In genomic region chr12:103513451-103513871, GRCm38 (mm10) we compare ENCODE assay signal across 13 mouse cellular contexts. TPM values are rescaled to one million over a fixed set of nuclear protein-coding genes. Genes with fewer than 3 reads are reported as not detected.
A peak's percentile ranks its signal among the peaks of the same experiment; 100 is the strongest.
DNase-seq lines count a peak whose midpoint lies in the region; ATAC-seq and TF ChIP-seq lines count a peak whose summit lies in the region.
"Had no signal": no experiment of that assay in that cellular context is flagged by ENCODE, and none has a peak within 500 bp of the region (broad histone marks: within the 10 kb centered on the region; RNA-seq: fewer than 3 reads in every experiment).

No protein-coding gene starts in this region.

- H3K9ac ChIP-seq in forebrain, postnatal 0 days = no peak overlapping the region
- no peak overlapping the region for H3K9ac ChIP-seq in midbrain, postnatal 0 days (replicated peaks; ENCODE audit: low read length, poor library complexity, severe bottlenecking)
- H3K9ac ChIP-seq in stomach, postnatal 0 days (ENCODE audit: low read length) = no peak overlapping the region
- H3K9ac ChIP-seq: embryonic facial prominence, embryonic 13.5 days; heart, embryonic 15.5 days; limb, embryonic 13.5 days had no signal

- H3K9me3 ChIP-seq in forebrain, postnatal 0 days (ENCODE audit: low read length) = no peaks in the 10 kb centered on the region
- no peaks in the 10 kb centered on the region for H3K9me3 ChIP-seq in midbrain, postnatal 0 days (ENCODE audit: low read length)
- H3K9me3 ChIP-seq in stomach, postnatal 0 days (ENCODE audit: control insufficient read depth, low read length) = no peaks in the 10 kb centered on the region
- H3K9me3 ChIP-seq: embryonic facial prominence, embryonic 13.5 days; heart, embryonic 15.5 days; limb, embryonic 13.5 days had no signal

- H3K36me3 ChIP-seq in forebrain, postnatal 0 days (ENCODE audit: insufficient read depth) = no peaks in the 10 kb centered on the region
- no peaks in the 10 kb centered on the region for H3K36me3 ChIP-seq in midbrain, postnatal 0 days (ENCODE audit: insufficient read depth, low read length)
- H3K36me3 ChIP-seq in stomach, postnatal 0 days (ENCODE audit: control insufficient read depth, insufficient read depth, low read length) = no peaks in the 10 kb centered on the region
- H3K36me3 ChIP-seq: embryonic facial prominence, embryonic 13.5 days; heart, embryonic 15.5 days; limb, embryonic 13.5 days had no signal

- TF ChIP-seq POLR2A in cortical plate, adult 2 months (IDR thresholded peaks at IDR 0.05; ENCODE audit: extremely low read depth, insufficient read depth, low read length) = no peak

- intact Hi-C loops in gastrocnemius, postnatal 36 days (cut with DNase I) = no loop called here

- H3K4me1 ChIP-seq in cortical plate, adult 2 months (ENCODE audit: control insufficient read depth, insufficient read depth, low read length) = peaks cover 5% of the 10 kb centered on the region
- H3K4me1 ChIP-seq in forebrain, postnatal 0 days (ENCODE audit: insufficient read depth) = peaks cover 6% of the 10 kb centered on the region; the same call in 1 of the 2 replicates
- H3K4me1 ChIP-seq in midbrain, postnatal 0 days (ENCODE audit: insufficient read depth, low read length) = peaks cover 8% of the 10 kb centered on the region; the same call in 1 of the 2 replicates
- H3K4me1 ChIP-seq in stomach, postnatal 0 days (replicated peaks; ENCODE audit: control insufficient read depth, insufficient read depth) = no peaks in the 10 kb centered on the region
- H3K4me1 ChIP-seq: embryonic facial prominence, embryonic 13.5 days; heart, embryonic 15.5 days; limb, embryonic 13.5 days had no signal

- WGBS in forebrain, postnatal 0 days = 5% methylated on average over 4 of the region's 4 CpGs
- 13% methylated on average over 4 of the region's 4 CpGs for WGBS in midbrain, postnatal 0 days
- WGBS in stomach, postnatal 0 days = 47% methylated on average over 4 of the region's 4 CpGs

- TF ChIP-seq CTCF in cortical plate, adult 2 months (IDR thresholded peaks at IDR 0.05; ENCODE audit: extremely low read depth, insufficient read depth, low read length) = no peak
- TF ChIP-seq CTCF in forebrain, postnatal 0 days (IDR thresholded peaks at IDR 0.05; ENCODE audit: low read depth) = peak; percentile 29; the same call in 1 of the 2 replicates
- TF ChIP-seq CTCF in midbrain, postnatal 0 days (IDR thresholded peaks at IDR 0.05) = peak; percentile 53
- no peak for TF ChIP-seq CTCF in stomach, postnatal 0 days (IDR thresholded peaks at IDR 0.05; ENCODE audit: low read depth)

- peak; percentile 70 for DNase-seq in forebrain, postnatal 0 days
- peak; percentile 66 to 75 for DNase-seq in layer of hippocampus, postnatal 14 days (ENCODE audit: low spot score in 2 of 2)
- DNase-seq in midbrain, postnatal 0 days (ENCODE audit: low spot score) = peak; percentile 82
- no peak for DNase-seq in stomach, postnatal 0 days (ENCODE audit: low spot score)
- no peak for DNase-seq in spleen, postnatal 36 days (ENCODE audit: low spot score in 2 of 2)
- DNase-seq in lung, postnatal 25 days (ENCODE audit: low spot score) = no peak
- DNase-seq in gastrocnemius, postnatal 36 days = no peak
- DNase-seq: adrenal gland, postnatal 10 days had no signal

- H3K4me2 ChIP-seq in forebrain, postnatal 0 days (ENCODE audit: low read depth) = no peak overlapping the region
- no peak overlapping the region for H3K4me2 ChIP-seq in midbrain, postnatal 0 days (ENCODE audit: low read depth, low read length, poor library complexity, severe bottlenecking)
- no peak overlapping the region for H3K4me2 ChIP-seq in stomach, postnatal 0 days (replicated peaks; ENCODE audit: low read depth)
- H3K4me2 ChIP-seq: embryonic facial prominence, embryonic 13.5 days; heart, embryonic 15.5 days; limb, embryonic 13.5 days had no signal

- no peak for TF ChIP-seq EP300 in stomach, postnatal 0 days (optimal IDR thresholded peaks at IDR 0.05)

- H3K4me3 ChIP-seq in cortical plate, adult 2 months (ENCODE audit: insufficient read depth, low read length) = no peak overlapping the region
- H3K4me3 ChIP-seq in forebrain, postnatal 0 days (ENCODE audit: low read depth, low read length) = no peak overlapping the region
- H3K4me3 ChIP-seq in midbrain, postnatal 0 days (ENCODE audit: low read depth, low read length) = no peak overlapping the region
- H3K4me3 ChIP-seq in stomach, postnatal 0 days (ENCODE audit: low read depth, low read length) = no peak overlapping the region
- H3K4me3 ChIP-seq: embryonic facial prominence, embryonic 13.5 days; heart, embryonic 15.5 days; limb, embryonic 13.5 days; megakaryocyte, embryonic 14.5 days had no signal

- no peaks in the 10 kb centered on the region; the same call in 1 of the 2 replicates for H3K27me3 ChIP-seq in forebrain, postnatal 0 days (ENCODE audit: insufficient read depth, low read length)
- no peaks in the 10 kb centered on the region for H3K27me3 ChIP-seq in midbrain, postnatal 0 days (ENCODE audit: insufficient read depth, low read length)
- no peaks in the 10 kb centered on the region for H3K27me3 ChIP-seq in stomach, postnatal 0 days (ENCODE audit: control insufficient read depth, insufficient read depth, low read length)
- H3K27me3 ChIP-seq: embryonic facial prominence, embryonic 13.5 days; heart, embryonic 15.5 days; limb, embryonic 13.5 days had no signal

- H3K27ac ChIP-seq in cortical plate, adult 2 months (ENCODE audit: insufficient read depth, low read length) = peak overlapping the region; percentile 72
- H3K27ac ChIP-seq in forebrain, postnatal 0 days (ENCODE audit: low read depth, low read length) = peak overlapping the region; percentile 23; the same call in 1 of the 2 replicates
- H3K27ac ChIP-seq in midbrain, postnatal 0 days (ENCODE audit: low read depth, low read length) = peak overlapping the region; percentile 43; the same call in 1 of the 2 replicates
- H3K27ac ChIP-seq in stomach, postnatal 0 days (replicated peaks) = no peak overlapping the region
- H3K27ac ChIP-seq: embryonic facial prominence, embryonic 13.5 days; heart, embryonic 15.5 days; limb, embryonic 13.5 days had no signal

- ATAC-seq in forebrain, postnatal 0 days = peak; percentile 95
- peak; percentile 93 for ATAC-seq in midbrain, postnatal 0 days (ENCODE audit: low FRiP score)
- no peak for ATAC-seq in stomach, postnatal 0 days (ENCODE audit: low FRiP score, low TSS enrichment)

RNA-seq across cellular contexts. Expression of gene Ppp4r4, which starts 18.6 kb away (rescaled TPM):
- 16.0 and 16.9 TPM in 2 replicates for polyA plus RNA-seq in cortical plate, adult 2 months (2012; rRNA removed)
- total RNA-seq in forebrain, postnatal 0 days (2014; rRNA removed) = 9.9 and 12.4 TPM in 2 replicates
- 1.6 and 3.4 TPM in 2 replicates for polyA plus RNA-seq in forebrain, postnatal 0 days (2015; fragmentation: Nextera tagmentation; extraction: Ambion mirVana)
- total RNA-seq in layer of hippocampus, postnatal 14 days (2021) = 10 to 100 TPM; 31.6 to 37.8 TPM
- total RNA-seq in midbrain, postnatal 0 days (2014; rRNA removed) = 8.4 and 12.6 TPM in 2 replicates
- polyA plus RNA-seq in midbrain, postnatal 0 days (2015; fragmentation: Nextera tagmentation; extraction: Ambion mirVana) = 3.2 and 3.3 TPM in 2 replicates
- polyA plus RNA-seq in stomach, postnatal 0 days (2015; fragmentation: Nextera tagmentation; extraction: Ambion mirVana) = 0.38 and 0.53 TPM in 2 replicates
- under 1 TPM; 0.15 to 0.25 TPM for total RNA-seq in gastrocnemius, postnatal 36 days (2021)

RNA-seq across cellular contexts. Expression of gene Ifi27l2b, which starts 56.4 kb away (rescaled TPM):
- polyA plus RNA-seq in cortical plate, adult 2 months (2012; rRNA removed) = 0.13 TPM in 1 of 2 replicates, not detected in the other
- not detected in 2 replicates for total RNA-seq in forebrain, postnatal 0 days (2014; rRNA removed)
- polyA plus RNA-seq in forebrain, postnatal 0 days (2015; fragmentation: Nextera tagmentation; extraction: Ambion mirVana) = not detected in 2 replicates
- not detected for total RNA-seq in layer of hippocampus, postnatal 14 days (2021)
- not detected in 2 replicates for total RNA-seq in midbrain, postnatal 0 days (2014; rRNA removed)
- not detected in 2 replicates for polyA plus RNA-seq in midbrain, postnatal 0 days (2015; fragmentation: Nextera tagmentation; extraction: Ambion mirVana)
- polyA plus RNA-seq in stomach, postnatal 0 days (2015; fragmentation: Nextera tagmentation; extraction: Ambion mirVana) = 17.3 and 19.4 TPM in 2 replicates
- not detected for total RNA-seq in gastrocnemius, postnatal 36 days (2021)
- total RNA-seq: adrenal gland, postnatal 10 days had no signal
- polyA plus RNA-seq: embryonic facial prominence, embryonic 13.5 days; limb, embryonic 13.5 days had no signal

Comparison
In these comparisons a context has a peak if more than half of its experiments do, and no peak if none do; other contexts are left out.
1. CTCF ChIP-seq: peak in forebrain, postnatal 0 days (single experiment) and midbrain, postnatal 0 days (single experiment); none in cortical plate, adult 2 months (single experiment) and stomach, postnatal 0 days (single experiment).
2. DNase-seq: peak in forebrain, postnatal 0 days (single experiment), layer of hippocampus, postnatal 14 days (2 of 2) and midbrain, postnatal 0 days (single experiment); none in stomach, postnatal 0 days (single experiment), spleen, postnatal 36 days (0 of 2), lung, postnatal 25 days (single experiment) and gastrocnemius, postnatal 36 days (0 of 2).